Mouse (Mus musculus): ENCODE measurements around the gene Mtfmt. TPM values are rescaled to one million over a fixed set of nuclear protein-coding genes. Genes with fewer than 3 reads are reported as not detected.

The Mtfmt gene
- total and polyA plus RNA-seq, 2 experiments from 2014 or later, result 16.4 to 19.0 TPM

GRCm38 (mm10) chr9:65394360-65394759 is 41.2 kb upstream of the Mtfmt start:
- Histone ChIP-seq H3K36me3 (ENCODE audit: insufficient read depth, low read length) (no peaks in the 10 kb centered on the region), H3K9ac (replicated peaks; ENCODE audit: low read length) (no peak overlapping the region), H3K4me1 (ENCODE audit: insufficient read depth, low read length) (peaks cover 6% of the 10 kb centered on the region), H3K27me3 (ENCODE audit: insufficient read depth, low read length) (peaks cover 30% of the 10 kb centered on the region), H3K4me2 (ENCODE audit: low read depth, low read length) (no peak overlapping the region), H3K9me3 (ENCODE audit: low read length) (no peaks in the 10 kb centered on the region), H3K4me3 (ENCODE audit: low read length) (no peak overlapping the region), H3K27ac (no peak overlapping the region)
- ATAC-seq, result no peak
- WGBS, result 75% methylated on average over 2 of the region's 2 CpGs
- TF ChIP-seq CTCF (IDR thresholded peaks at IDR 0.05; ENCODE audit: low read depth), result no peak
- no peak for DNase-seq (ENCODE audit: low spot score)

- H3K4me2 ChIP-seq (ENCODE audit: low read depth, low read length), result peak within 1 kb of the TSS; percentile 72
- DNase-seq (ENCODE audit: low spot score) (peak; percentile 80), ATAC-seq (peak; percentile 84)
- H3K4me1 ChIP-seq (ENCODE audit: insufficient read depth, low read length), result peaks cover 6% of the 10 kb centered on the region
- peak within 1 kb of the TSS; percentile 47 for H3K9ac ChIP-seq (replicated peaks; ENCODE audit: low read length)
- under 1% methylated on average over 24 of the region's 24 CpGs for WGBS
- H3K27me3 ChIP-seq (ENCODE audit: insufficient read depth, low read length), result no peaks in the 10 kb centered on the region
- no peak within 1 kb of the TSS for H3K27ac ChIP-seq
- H3K36me3 ChIP-seq (ENCODE audit: insufficient read depth, low read length), result no peaks in the 10 kb centered on the region
- TF ChIP-seq CTCF (IDR thresholded peaks at IDR 0.05; ENCODE audit: low read depth), result no peak
- H3K4me3 ChIP-seq (ENCODE audit: low read length), result peak within 1 kb of the TSS; percentile 42
- H3K9me3 ChIP-seq (ENCODE audit: low read length), result no peaks in the 10 kb centered on the region
These were observed 37.3 kb upstream of the Mtfmt start, which contains the start of gene Rasl12 for GRCm38 (mm10) chr9:65398279-65398678. Rasl12 (plus strand) TSS chr9:65398506.

- no peak for ATAC-seq
- no peak overlapping the region for H3K4me2 ChIP-seq (ENCODE audit: low read depth, low read length)
- no peak overlapping the region for H3K9ac ChIP-seq (replicated peaks; ENCODE audit: low read length)
- WGBS, result 83% methylated on average over 6 of the region's 6 CpGs
- no peak for TF ChIP-seq CTCF (IDR thresholded peaks at IDR 0.05; ENCODE audit: low read depth)
- H3K4me3 ChIP-seq (ENCODE audit: low read length), result no peak overlapping the region
- H3K27ac ChIP-seq, result no peak overlapping the region
- no peaks in the 10 kb centered on the region for H3K9me3 ChIP-seq (ENCODE audit: low read length)
- H3K4me1 ChIP-seq (ENCODE audit: insufficient read depth, low read length), result peaks cover 6% of the 10 kb centered on the region
- no peak for DNase-seq (ENCODE audit: low spot score)
- H3K36me3 ChIP-seq (ENCODE audit: insufficient read depth, low read length), result no peaks in the 10 kb centered on the region
- no peaks in the 10 kb centered on the region for H3K27me3 ChIP-seq (ENCODE audit: insufficient read depth, low read length)
These were observed 35.6 kb upstream of the Mtfmt start for GRCm38 (mm10) chr9:65399934-65400333.

GRCm38 (mm10) chr9:65404331-65405183 is 31.0 kb upstream of the Mtfmt start:
- no peak for TF ChIP-seq CTCF (IDR thresholded peaks at IDR 0.05; ENCODE audit: low read depth)
- Histone ChIP-seq H3K4me2 (ENCODE audit: low read depth, low read length) (peak overlapping the region; percentile 16; the same call in 1 of the 2 replicates), H3K27me3 (ENCODE audit: insufficient read depth, low read length) (no peaks in the 10 kb centered on the region), H3K36me3 (ENCODE audit: insufficient read depth, low read length) (no peaks in the 10 kb centered on the region), H3K27ac (no peak overlapping the region), H3K4me1 (ENCODE audit: insufficient read depth, low read length) (no peaks in the 10 kb centered on the region), H3K9ac (replicated peaks; ENCODE audit: low read length) (no peak overlapping the region), H3K9me3 (ENCODE audit: low read length) (no peaks in the 10 kb centered on the region), H3K4me3 (ENCODE audit: low read length) (no peak overlapping the region)
- no peak for ATAC-seq
- WGBS, result 60% methylated on average over 15 of the region's 15 CpGs
- DNase-seq (ENCODE audit: low spot score), result peak; percentile 76

GRCm38 (mm10) chr9:65405184-65405449 is 30.5 kb upstream of the Mtfmt start:
- no peaks in the 10 kb centered on the region for H3K36me3 ChIP-seq (ENCODE audit: insufficient read depth, low read length)
- no peaks in the 10 kb centered on the region for H3K4me1 ChIP-seq (ENCODE audit: insufficient read depth, low read length)
- no peak overlapping the region for H3K4me2 ChIP-seq (ENCODE audit: low read depth, low read length)
- TF ChIP-seq CTCF (IDR thresholded peaks at IDR 0.05; ENCODE audit: low read depth), result no peak
- no peak overlapping the region for H3K27ac ChIP-seq
- 78% methylated on average over 2 of the region's 2 CpGs for WGBS
- H3K9me3 ChIP-seq (ENCODE audit: low read length), result no peaks in the 10 kb centered on the region
- H3K9ac ChIP-seq (replicated peaks; ENCODE audit: low read length), result no peak overlapping the region
- DNase-seq (ENCODE audit: low spot score) (no peak), ATAC-seq (no peak)
- H3K27me3 ChIP-seq (ENCODE audit: insufficient read depth, low read length), result no peaks in the 10 kb centered on the region
- no peak overlapping the region for H3K4me3 ChIP-seq (ENCODE audit: low read length)

- no peaks in the 10 kb centered on the region for H3K4me1 ChIP-seq (ENCODE audit: insufficient read depth, low read length)
- no peak overlapping the region for H3K4me3 ChIP-seq (ENCODE audit: low read length)
- no peak overlapping the region for H3K27ac ChIP-seq
- no peaks in the 10 kb centered on the region for H3K36me3 ChIP-seq (ENCODE audit: insufficient read depth, low read length)
- H3K27me3 ChIP-seq (ENCODE audit: insufficient read depth, low read length), result no peaks in the 10 kb centered on the region
- H3K4me2 ChIP-seq (ENCODE audit: low read depth, low read length), result no peak overlapping the region
- ATAC-seq, result no peak
- TF ChIP-seq CTCF (IDR thresholded peaks at IDR 0.05; ENCODE audit: low read depth), result no peak
- H3K9ac ChIP-seq (replicated peaks; ENCODE audit: low read length), result no peak overlapping the region
- 79% methylated on average over 5 of the region's 5 CpGs for WGBS
- H3K9me3 ChIP-seq (ENCODE audit: low read length), result no peaks in the 10 kb centered on the region
- DNase-seq (ENCODE audit: low spot score), result no peak
These were observed 28.3 kb upstream of the Mtfmt start for GRCm38 (mm10) chr9:65407327-65407726.

GRCm38 (mm10) chr9:65407861-65408260 is 27.7 kb upstream of the Mtfmt start:
- Histone ChIP-seq H3K4me2 (ENCODE audit: low read depth, low read length) (no peak overlapping the region), H3K4me3 (ENCODE audit: low read length) (no peak overlapping the region), H3K9ac (replicated peaks; ENCODE audit: low read length) (no peak overlapping the region), H3K27ac (no peak overlapping the region), H3K36me3 (ENCODE audit: insufficient read depth, low read length) (no peaks in the 10 kb centered on the region), H3K9me3 (ENCODE audit: low read length) (no peaks in the 10 kb centered on the region), H3K27me3 (ENCODE audit: insufficient read depth, low read length) (no peaks in the 10 kb centered on the region), H3K4me1 (ENCODE audit: insufficient read depth, low read length) (no peaks in the 10 kb centered on the region)
- TF ChIP-seq CTCF (IDR thresholded peaks at IDR 0.05; ENCODE audit: low read depth), result no peak
- ATAC-seq, result no peak
- DNase-seq (ENCODE audit: low spot score), result no peak
- WGBS, result 84% methylated on average over 3 of the region's 3 CpGs
